Mouse (Mus musculus) megakaryocyte, embryonic 14.5 days (primary cell): Measurements from ENCODE around the gene Ankfy1.

Experiments used
- FLI1 ChIP-seq: IDR thresholded peaks from 2 replicates; pipeline ENCODE4 v1.6.1; 2012; ENCODE audit warnings: low read length, inconsistent platforms, mixed read lengths
- GATA1 ChIP-seq: IDR thresholded peaks from 3 replicates; pipeline ENCODE4 v1.6.1; 2012; ENCODE audit warnings: mixed read lengths, low read length, inconsistent platforms, borderline replicate concordance

DNA sequence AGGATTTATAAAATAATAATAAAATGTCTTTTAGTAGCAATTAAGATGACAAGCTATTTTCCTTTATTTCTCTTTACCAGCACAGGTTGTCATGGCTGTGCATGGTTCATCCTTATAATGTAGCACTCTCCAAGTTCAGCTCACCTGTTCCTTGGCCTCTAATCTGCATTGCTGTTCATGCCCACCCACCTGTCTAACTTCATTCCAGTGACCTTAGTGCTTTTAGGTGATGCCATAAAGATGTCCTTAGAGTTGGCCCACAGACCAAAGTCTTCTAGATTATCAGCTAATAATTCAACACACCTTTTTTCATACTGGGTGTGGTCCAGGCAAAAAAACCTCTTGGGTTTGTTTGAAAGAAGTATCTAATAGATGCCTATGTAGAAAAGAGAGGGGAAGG is 111.4 kb downstream of the Ankfy1 start:
- TF ChIP-seq GATA1 = no peak
- TF ChIP-seq FLI1 = no peak
